31 mouse cellular contexts compared by ENCODE assay signal in genomic region chr16:91116696-91117095, GRCm38 (mm10). TPM values are rescaled to one million over a fixed set of nuclear protein-coding genes. Genes with fewer than 3 reads are reported as not detected.
DNase-seq lines count a peak whose midpoint lies in the region; ATAC-seq and TF ChIP-seq lines count a peak whose summit lies in the region.
"Had no signal": no experiment of that assay in that cellular context is flagged by ENCODE, and none has a peak within 500 bp of the region (broad histone marks: within the 10 kb centered on the region; RNA-seq: fewer than 3 reads in every experiment).

No protein-coding gene starts in this region.

- no peaks in the 10 kb centered on the region for H3K4me1 ChIP-seq in heart, embryonic 10.5 days
- peaks cover 5 to 8% of the 10 kb centered on the region in 2 experiments for H3K4me1 ChIP-seq in liver, embryonic 14.5 days (replicated peaks; ENCODE audit: control insufficient read depth in 2 of 2, insufficient read depth in 2 of 2, low read length in 1 of 2)
- H3K4me1 ChIP-seq: heart, embryonic 13.5 days; intestine, embryonic 15.5 days; neural tube, embryonic 15.5 days; stomach, embryonic 15.5 days had no signal

- WGBS in heart, embryonic 10.5 days, result 62% methylated on average over 7 of the region's 7 CpGs
- WGBS in liver, embryonic 14.5 days (ENCODE audit: insufficient replicate concordance), result 54% methylated on average over 7 of the region's 7 CpGs

- peaks cover 5% of the 10 kb centered on the region for H3K27me3 ChIP-seq in heart, embryonic 10.5 days (ENCODE audit: insufficient read depth, poor library complexity, severe bottlenecking)
- no peaks in the 10 kb centered on the region for H3K27me3 ChIP-seq in liver, embryonic 14.5 days (ENCODE audit: control insufficient read depth, insufficient read depth, low read length)
- H3K27me3 ChIP-seq: intestine, embryonic 15.5 days; stomach, embryonic 15.5 days had no signal

- no peaks in the 10 kb centered on the region for H3K9me3 ChIP-seq in heart, embryonic 10.5 days
- H3K9me3 ChIP-seq in liver, embryonic 14.5 days (ENCODE audit: control insufficient read depth, low read length), result no peaks in the 10 kb centered on the region
- H3K9me3 ChIP-seq: heart, embryonic 13.5 days; intestine, embryonic 15.5 days; neural tube, embryonic 15.5 days; stomach, embryonic 15.5 days had no signal

- TF ChIP-seq EP300 in liver, embryonic 14.5 days (IDR thresholded peaks at IDR 0.05; ENCODE audit: low read depth), result no peak

- H3K27ac ChIP-seq in heart, embryonic 10.5 days, result no peak overlapping the region
- no peak overlapping the region for H3K27ac ChIP-seq in liver, embryonic 14.5 days
- H3K27ac ChIP-seq: heart, embryonic 13.5 days; hindbrain, postnatal 0 days; intestine, embryonic 15.5 days; neural tube, embryonic 15.5 days; stomach, embryonic 15.5 days had no signal

- H3K4me3 ChIP-seq in heart, embryonic 10.5 days, result no peak overlapping the region
- H3K4me3 ChIP-seq in liver, embryonic 14.5 days (ENCODE audit: insufficient read depth in 1 of 2, low read depth in 2 of 2, low read length in 2 of 2), result no peak overlapping the region
- H3K4me3 ChIP-seq: heart, embryonic 13.5 days; intestine, embryonic 15.5 days; neural tube, embryonic 15.5 days; stomach, embryonic 15.5 days had no signal

- ATAC-seq in erythroblast, adult 5-6 weeks (replicated peaks; ENCODE audit: low FRiP score, poor library complexity, severe bottlenecking), result peak; percentile 61; the same call in 1 of the 2 replicates
- peak; percentile 59 for ATAC-seq in liver, embryonic 14.5 days (ENCODE audit: insufficient read depth)
- ATAC-seq in monocyte, adult 5-6 weeks (replicated peaks; ENCODE audit: insufficient number of reproducible peaks, low FRiP score, low TSS enrichment, poor library complexity, severe bottlenecking), result no peak
- ATAC-seq: CD4-positive, CD25-positive, alpha-beta regulatory T cell, adult 4 months; forebrain, postnatal 0 days; hindbrain, postnatal 0 days; intestine, embryonic 15.5 days had no signal

- no peak for TF ChIP-seq CTCF in liver, embryonic 14.5 days (IDR thresholded peaks at IDR 0.05; ENCODE audit: low read depth)

- no peak overlapping the region for H3K4me2 ChIP-seq in liver, embryonic 14.5 days (ENCODE audit: low read depth)
- H3K4me2 ChIP-seq: heart, embryonic 13.5 days; intestine, embryonic 15.5 days; lung, embryonic 14.5 days; neural tube, embryonic 15.5 days; stomach, embryonic 15.5 days had no signal

- H3K36me3 ChIP-seq in heart, embryonic 10.5 days, result no peaks in the 10 kb centered on the region
- H3K36me3 ChIP-seq in liver, embryonic 14.5 days (replicated peaks; ENCODE audit: control insufficient read depth, insufficient read depth, low read depth), result no peaks in the 10 kb centered on the region
- H3K36me3 ChIP-seq: heart, embryonic 13.5 days; intestine, embryonic 15.5 days; neural tube, embryonic 15.5 days; stomach, embryonic 15.5 days had no signal

- no peak overlapping the region for H3K9ac ChIP-seq in liver, embryonic 14.5 days (replicated peaks)
- H3K9ac ChIP-seq: forebrain, postnatal 0 days; heart, embryonic 13.5 days; intestine, embryonic 15.5 days; lung, embryonic 14.5 days; neural tube, embryonic 15.5 days; stomach, embryonic 15.5 days had no signal

- intact Hi-C loops in heart, postnatal 36 days (cut with DNase I), result no loop called here

- DNase-seq in heart, embryonic 10.5 days (ENCODE audit: low spot score), result peak; percentile 75
- DNase-seq in heart, postnatal 36 days, result no peak
- peak; percentile 61 for DNase-seq in MEL-GATA-1-ER (ENCODE audit: extremely low read depth, low read depth)
- peak in 1 of 3 experiments; percentile 1 for DNase-seq in liver, embryonic 14.5 days (ENCODE audit: low read depth in 3 of 3, low spot score in 3 of 3)
- DNase-seq in frontal cortex, postnatal 25 days (ENCODE audit: low spot score in 2 of 2), result no peak
- no peak for DNase-seq in B cell, adult 2 months
- DNase-seq: adrenal gland, postnatal 14 days; cerebellum, adult 11-12 months; cerebellum, adult 9-11 months; forebrain, postnatal 0 days; gastrocnemius, postnatal 14 days; heart, postnatal 10 days; kidney, adult 9 months; kidney, postnatal 10 days; layer of hippocampus, postnatal 36 days; left cerebral cortex, postnatal 4 days; lung, embryonic 14.5 days; lung, postnatal 14 days; midbrain, embryonic 14.5 days; right cerebral cortex, postnatal 25 days; thymus, adult 2 months; thymus, postnatal 36 days had no signal

RNA-seq across cellular contexts. Expression of gene 4932438H23Rik, which starts 21.8 kb away (rescaled TPM):
- polyA plus RNA-seq in heart, embryonic 10.5 days (2016; fragmentation: Nextera tagmentation; extraction: Ambion mirVana), result not detected in 2 replicates
- under 1 TPM in 1 of 2 experiments, not detected in 1; 0.19 TPM for total RNA-seq in heart, postnatal 36 days (2021)
- total RNA-seq in erythroblast, adult 5-6 weeks (2015; ENCODE audit: low replicate concordance), result not detected in 2 replicates
- total RNA-seq in erythroblast, adult 5-6 weeks (2017; ENCODE audit: low replicate concordance), result not detected in 2 replicates
- polyA plus RNA-seq in liver, embryonic 14.5 days (2012; rRNA removed), result not detected in 2 replicates
- not detected in 2 replicates for polyA plus RNA-seq in liver, embryonic 14.5 days (2014; fragmentation: Nextera tagmentation; extraction: Ambion mirVana)
- 2.3 TPM in 1 of 3 replicates, not detected in the others for total RNA-seq in monocyte, adult 5-6 weeks (2017)
- total RNA-seq: adrenal gland, postnatal 14 days; common myeloid progenitor, adult 5-6 weeks had no signal
- polyA plus RNA-seq: heart, embryonic 13.5 days had no signal

Comparison
In these comparisons a context has a peak if more than half of its experiments do, and no peak if none do; other contexts are left out.
1. DNase-seq: peak in heart, embryonic 10.5 days (single experiment) and MEL-GATA-1-ER (single experiment); none in heart, postnatal 36 days (0 of 2), frontal cortex, postnatal 25 days (0 of 2) and B cell, adult 2 months (0 of 2).